Mouse (Mus musculus) MEL (cell line): ENCODE measurements around the gene Ube2h. TPM values are rescaled to one million over a fixed set of nuclear protein-coding genes. Genes with fewer than 3 reads are reported as not detected.

ENCODE experiments used
- DNase-seq: peaks from one replicate; pipeline ENCODE4 v3.0.0; 2011; ENCODE audit warnings: low read depth, low spot score
- H3K27ac ChIP-seq: 2 replicates; pipeline ENCODE4 v1.5.1; 2012; ENCODE audit warnings: low read depth, mild to moderate bottlenecking, control low read depth, low read length, moderate library complexity; ENCODE audit not compliant: control insufficient read depth
- H3K27me3 ChIP-seq, 2 experiments: fragments of 150-350 bp in 1 of 2; sonication (generic) in 1 of 2; 2 replicates each; pipeline ENCODE4 v1.6.1; 2012; ENCODE audit warnings: low read length in 2 of 2, mild to moderate bottlenecking in 2 of 2, improper control_type of control experiment in 1 of 2, moderate library complexity in 1 of 2; ENCODE audit not compliant: insufficient read depth in 2 of 2, control insufficient read depth in 1 of 2
- H3K36me3 ChIP-seq, 2 experiments: 2 replicates each; pipeline ENCODE4 v1.6.1; 2012 to 2014; ENCODE audit warnings: low read length in 2 of 2, improper control_type of control experiment in 1 of 2, inconsistent platforms in 1 of 2, mild to moderate bottlenecking in 1 of 2; ENCODE audit not compliant: insufficient read depth in 2 of 2, control insufficient read depth in 1 of 2
- H3K4me1 ChIP-seq, 2 experiments: fragments of 150-350 bp in 1 of 2; sonication (generic) in 1 of 2; 2 replicates each; pipeline ENCODE4 v1.6.1; 2012; ENCODE audit warnings: low read length in 2 of 2, improper control_type of control experiment in 1 of 2, mild to moderate bottlenecking in 1 of 2; ENCODE audit not compliant: insufficient read depth in 2 of 2, control insufficient read depth in 1 of 2
- H3K4me3 ChIP-seq, 2 experiments: fragments of 150-350 bp in 1 of 2; sonication (generic) in 1 of 2; 2 replicates each; pipeline ENCODE4 v1.5.1; 2012; ENCODE audit warnings: low read depth in 2 of 2, low read length in 2 of 2, mild to moderate bottlenecking in 2 of 2, moderate library complexity in 2 of 2, control low read depth in 1 of 2, improper control_type of control experiment in 1 of 2; ENCODE audit not compliant: control insufficient read depth in 1 of 2, insufficient read depth in 1 of 2
- H3K79me2 ChIP-seq: 2 replicates; pipeline ENCODE4 v1.6.1; 2012; ENCODE audit warnings: mild to moderate bottlenecking, low read length, moderate library complexity; ENCODE audit not compliant: control insufficient read depth, poor library complexity, insufficient read depth
- H3K9ac ChIP-seq: 2 replicates; pipeline ENCODE4 v1.6.1; 2012; ENCODE audit warnings: low read depth, mild to moderate bottlenecking, control low read depth, low read length, moderate library complexity; ENCODE audit not compliant: control insufficient read depth, poor library complexity, severe bottlenecking
- H3K9me3 ChIP-seq: fragments of 150-350 bp; sonication (generic); replicated peaks from 2 replicates; pipeline ENCODE4 v1.6.1; 2012; ENCODE audit warnings: mild to moderate bottlenecking, low read length, improper control_type of control experiment, moderate library complexity; ENCODE audit not compliant: insufficient read depth
- BHLHE40 ChIP-seq: IDR thresholded peaks from 2 replicates; pipeline ENCODE4 v1.6.1; 2012; ENCODE audit warnings: low read depth, mild to moderate bottlenecking, inconsistent platforms, low read length, improper control_type of control experiment, borderline replicate concordance
- CHD1 ChIP-seq: IDR thresholded peaks from 2 replicates; pipeline ENCODE4 v1.6.1; 2012; ENCODE audit warnings: low read depth, mild to moderate bottlenecking, inconsistent platforms, low read length, improper control_type of control experiment
- CHD2 ChIP-seq: IDR thresholded peaks from 2 replicates; pipeline ENCODE4 v1.6.1; 2011; ENCODE audit warnings: low read length, improper control_type of control experiment
- CTCF ChIP-seq, 3 experiments: IDR thresholded peaks in 2 of 3; conservative IDR thresholded peaks in 1 of 3; 2 replicates each; pipeline ENCODE4 v1.5.1; 2011 to 2012; ENCODE audit warnings: low read length in 3 of 3, low read depth in 2 of 3, mild to moderate bottlenecking in 2 of 3, improper control_type of control experiment in 1 of 3, inconsistent platforms in 1 of 3, mixed read lengths in 1 of 3, moderate library complexity in 1 of 3; ENCODE audit not compliant: control insufficient read depth in 1 of 3, insufficient read depth in 1 of 3, poor library complexity in 1 of 3, severe bottlenecking in 1 of 3
- ELF1 ChIP-seq: IDR thresholded peaks from 2 replicates; pipeline ENCODE4 v1.6.1; 2014; ENCODE audit warnings: low read depth, mild to moderate bottlenecking, inconsistent platforms, low read length, improper control_type of control experiment, moderate library complexity
- EP300 ChIP-seq, 2 experiments: IDR thresholded peaks; 2 replicates each; pipeline ENCODE4 v1.6.1; 2011; ENCODE audit warnings: improper control_type of control experiment in 2 of 2, low read length in 2 of 2, low read depth in 1 of 2, mild to moderate bottlenecking in 1 of 2
- GATA1 ChIP-seq: IDR thresholded peaks from 2 replicates; pipeline ENCODE4 v1.6.1; 2011; ENCODE audit warnings: low read depth, low read length, improper control_type of control experiment
- HCFC1 ChIP-seq: IDR thresholded peaks from 2 replicates; pipeline ENCODE4 v1.6.1; 2012; ENCODE audit warnings: low read depth, mild to moderate bottlenecking, inconsistent platforms, low read length, improper control_type of control experiment, moderate library complexity
- KAT2A ChIP-seq: conservative IDR thresholded peaks from 2 replicates; pipeline ENCODE4 v1.6.1; 2012; ENCODE audit warnings: low read depth, low read length, improper control_type of control experiment, inconsistent platforms
- MAFK ChIP-seq: IDR thresholded peaks from 2 replicates; pipeline ENCODE4 v1.6.1; 2011; ENCODE audit warnings: low read depth, mild to moderate bottlenecking, low read length, improper control_type of control experiment, borderline replicate concordance
- MAZ ChIP-seq: IDR thresholded peaks from 2 replicates; pipeline ENCODE4 v1.6.1; 2012; ENCODE audit warnings: low read depth, mild to moderate bottlenecking, inconsistent platforms, low read length, improper control_type of control experiment
- MEF2A ChIP-seq: IDR thresholded peaks from 2 replicates; pipeline ENCODE4 v1.6.1; 2014; ENCODE audit warnings: low read depth, mild to moderate bottlenecking, inconsistent platforms, low read length, improper control_type of control experiment; ENCODE audit not compliant: poor library complexity, insufficient replicate concordance, severe bottlenecking; ENCODE audit errors: extremely low read depth
- MXI1 ChIP-seq: IDR thresholded peaks from 2 replicates; pipeline ENCODE4 v1.6.1; 2011; ENCODE audit warnings: mild to moderate bottlenecking, low read depth, low read length, improper control_type of control experiment
- MYB ChIP-seq: IDR thresholded peaks from 2 replicates; pipeline ENCODE4 v1.6.1; 2011; ENCODE audit warnings: mild to moderate bottlenecking, low read depth, low read length, improper control_type of control experiment
- MYC ChIP-seq: IDR thresholded peaks from 2 replicates; pipeline ENCODE4 v1.6.1; 2011; ENCODE audit warnings: low read depth, mild to moderate bottlenecking, low read length, improper control_type of control experiment, moderate library complexity
- NRF1 ChIP-seq: IDR thresholded peaks from 2 replicates; pipeline ENCODE4 v1.6.1; 2014; ENCODE audit warnings: low read depth, mild to moderate bottlenecking, inconsistent platforms, low read length, improper control_type of control experiment, moderate library complexity; ENCODE audit not compliant: poor library complexity, insufficient read depth, severe bottlenecking
- POLR2A ChIP-seq, 2 experiments: IDR thresholded peaks; 2 replicates each; pipeline ENCODE4 v1.6.1; 2011 to 2012; ENCODE audit warnings: low read length in 2 of 2, mild to moderate bottlenecking in 2 of 2, control low read depth in 1 of 2, improper control_type of control experiment in 1 of 2, low read depth in 1 of 2, moderate library complexity in 1 of 2; ENCODE audit not compliant: control insufficient read depth in 1 of 2, insufficient read depth in 1 of 2, poor library complexity in 1 of 2
- POLR2AphosphoS2 ChIP-seq: IDR thresholded peaks from 2 replicates; pipeline ENCODE4 v1.6.1; 2011; ENCODE audit warnings: low read length, improper control_type of control experiment
- RAD21 ChIP-seq: IDR thresholded peaks from 2 replicates; pipeline ENCODE4 v1.6.1; 2011; ENCODE audit warnings: mild to moderate bottlenecking, low read depth, low read length, improper control_type of control experiment
- SMC3 ChIP-seq: IDR thresholded peaks from 2 replicates; pipeline ENCODE4 v1.6.1; 2011; ENCODE audit warnings: low read depth, low read length, improper control_type of control experiment
- TBP ChIP-seq: IDR thresholded peaks from 2 replicates; pipeline ENCODE4 v1.8.0; 2011; ENCODE audit warnings: low read depth, low read length, improper control_type of control experiment
- TCF12 ChIP-seq: IDR thresholded peaks from 2 replicates; pipeline ENCODE4 v1.6.1; 2014; ENCODE audit warnings: low read depth, mild to moderate bottlenecking, inconsistent platforms, low read length, improper control_type of control experiment, moderate library complexity
- UBTF ChIP-seq: IDR thresholded peaks from 2 replicates; pipeline ENCODE4 v1.6.1; 2012; ENCODE audit warnings: low read depth, mild to moderate bottlenecking, inconsistent platforms, low read length, improper control_type of control experiment, moderate library complexity, borderline replicate concordance; ENCODE audit not compliant: insufficient read depth
- USF1 ChIP-seq: IDR thresholded peaks from 2 replicates; pipeline ENCODE4 v1.6.1; 2014; ENCODE audit warnings: low read depth, mild to moderate bottlenecking, inconsistent platforms, low read length, improper control_type of control experiment, moderate library complexity
- USF2 ChIP-seq, 2 experiments: IDR thresholded peaks; 2 replicates each; pipeline ENCODE4 v1.6.1; 2011 to 2012; ENCODE audit warnings: improper control_type of control experiment in 2 of 2, low read length in 2 of 2, borderline replicate concordance in 1 of 2, inconsistent platforms in 1 of 2, low read depth in 1 of 2, mild to moderate bottlenecking in 1 of 2; ENCODE audit not compliant: insufficient read depth in 1 of 2
- ZC3H11A ChIP-seq: IDR thresholded peaks from 2 replicates; pipeline ENCODE4 v1.6.1; 2012; ENCODE audit warnings: low read depth, mild to moderate bottlenecking, inconsistent platforms, low read length, improper control_type of control experiment
- ZMIZ1 ChIP-seq: IDR thresholded peaks from 2 replicates; pipeline ENCODE4 v1.6.1; 2012; ENCODE audit warnings: low read depth, mild to moderate bottlenecking, inconsistent platforms, low read length, improper control_type of control experiment, moderate library complexity
- polyA plus RNA-seq, 2 experiments: library from polyadenylated mRNA; stranded (reverse) in 1 of 2; unstranded in 1 of 2; fragments of >175 nt in 1 of 2; fragments of >200 nt in 1 of 2; gene quantifications; 2 replicates each; pipeline versions ENCODE4 v1.2.1 to v1.2.4; 2012; ENCODE audit warnings: low replicate concordance in 2 of 2, low read depth in 1 of 2; ENCODE audit not compliant: insufficient read length in 2 of 2, insufficient read depth in 1 of 2, missing spikeins in 1 of 2
- total RNA-seq: library from RNA; depleted of rRNA; stranded (reverse); fragments of 300-350 nt; gene quantifications from 2 replicates; pipeline ENCODE4 v1.2.3, GENCODE M21; 2012

Ube2h gene
- total and polyA plus RNA-seq, 3 experiments, result 4.2 to 7.4 TPM; not detected in 1

- TF ChIP-seq BHLHE40 (no peak), HCFC1 (no peak), SMC3 (no peak), USF1 (no peak), CHD1 (no peak), MAFK (no peak), EP300 (IDR thresholded peaks at IDR 0.05; ENCODE audit: low read depth in 1 of 2, low read length in 2 of 2) (no peak), ZC3H11A (no peak), MYC (no peak), NRF1 (no peak), KAT2A (no peak), GATA1 (no peak), UBTF (no peak), MAZ (no peak), RAD21 (no peak), TCF12 (no peak), MXI1 (no peak), USF2 (IDR thresholded peaks at IDR 0.05; ENCODE audit: borderline replicate concordance in 1 of 2, insufficient read depth in 1 of 2, low read depth in 1 of 2, low read length in 2 of 2) (no peak), CHD2 (no peak), MYB (no peak)
- TF ChIP-seq, all 39 proteins: peak for 0
- Histone ChIP-seq H3K27me3 (no peaks in the 10 kb centered on the region), H3K79me2 (no peaks in the 10 kb centered on the region; the same call in 1 of the 2 replicates), H3K4me1 (peaks cover 0 to 6% of the 10 kb centered on the region in 2 experiments; a peak in 2 of 4 replicates), H3K27ac (no peak overlapping the region), H3K36me3 (no peaks in the 10 kb centered on the region), H3K4me3 (no peak overlapping the region), H3K9ac (no peak overlapping the region), H3K9me3 (no peaks in the 10 kb centered on the region)
- DNase-seq, result no peak
Measured at GRCm38 (mm10) chr6:30171967-30172366, 132.4 kb downstream of the Ube2h start.

GRCm38 (mm10) chr6:30171226-30171625 lies 133.1 kb downstream of the Ube2h start:
- Histone ChIP-seq H3K4me1 (peaks cover 0 to 6% of the 10 kb centered on the region in 2 experiments; a peak in 2 of 4 replicates), H3K27me3 (no peaks in the 10 kb centered on the region)

More at GRCm38 (mm10) chr6:30171226-30171625, 133.1 kb downstream of the Ube2h start:
- H3K79me2 ChIP-seq, result no peaks in the 10 kb centered on the region; the same call in 1 of the 2 replicates
- no peaks in the 10 kb centered on the region for H3K36me3 ChIP-seq
- no peak for DNase-seq
- H3K9me3 ChIP-seq, result no peaks in the 10 kb centered on the region
- H3K4me3 ChIP-seq, result no peak overlapping the region
- TF ChIP-seq HCFC1 (no peak), BHLHE40 (no peak), MYC (no peak), POLR2AphosphoS2 (no peak), POLR2A (IDR thresholded peaks at IDR 0.05; ENCODE audit: control insufficient read depth in 1 of 2, insufficient read depth in 1 of 2, low read depth in 1 of 2, low read length in 2 of 2, poor library complexity in 1 of 2) (no peak), RAD21 (no peak), TBP (no peak), ZMIZ1 (no peak), CTCF (IDR thresholded peaks at IDR 0.05 in 2 of 3, conservative IDR thresholded peaks at IDR 0.05 in 1 of 3; ENCODE audit: control insufficient read depth in 1 of 3, insufficient read depth in 1 of 3, low read depth in 2 of 3, low read length in 3 of 3, poor library complexity in 1 of 3, severe bottlenecking in 1 of 3) (no peak), NRF1 (no peak), ELF1 (no peak), TCF12 (no peak), UBTF (no peak), MEF2A (no peak), USF2 (IDR thresholded peaks at IDR 0.05; ENCODE audit: borderline replicate concordance in 1 of 2, insufficient read depth in 1 of 2, low read depth in 1 of 2, low read length in 2 of 2) (no peak), SMC3 (no peak)
- H3K27ac ChIP-seq, result no peak overlapping the region
- no peak overlapping the region for H3K9ac ChIP-seq
